29 mouse cellular contexts compared by ENCODE assay signal in genomic region chr2:87481158-87481557, GRCm38 (mm10). TPM values are rescaled to one million over a fixed set of nuclear protein-coding genes. Genes with fewer than 3 reads are reported as not detected.
DNase-seq lines count a peak whose midpoint lies in the region; TF ChIP-seq lines count a peak whose summit lies in the region.
"Had no signal": no experiment of that assay in that cellular context is flagged by ENCODE, and none has a peak within 500 bp of the region (broad histone marks: within the 10 kb centered on the region; RNA-seq: fewer than 3 reads in every experiment).

No protein-coding gene starts in this region.

- 0 out of 2 replicates have a peak, but pooled peaks cover 3% of the 10 kb centered on the region for H3K36me3 ChIP-seq in ES-Bruce4 (ENCODE audit: control insufficient read depth, insufficient read depth, low read length, poor library complexity, severe bottlenecking)
- no peaks in the 10 kb centered on the region for H3K36me3 ChIP-seq in embryonic facial prominence, embryonic 10.5 days (replicated peaks)
- H3K36me3 ChIP-seq: embryonic facial prominence, embryonic 12.5 days; forebrain, embryonic 15.5 days; G1E had no signal

- peak overlapping the region; percentile 99 for H3K27ac ChIP-seq in ES-Bruce4 (ENCODE audit: insufficient read depth, low read length)
- H3K27ac ChIP-seq in embryonic facial prominence, embryonic 10.5 days (replicated peaks), result no peak overlapping the region
- H3K27ac ChIP-seq: embryonic facial prominence, embryonic 12.5 days; forebrain, embryonic 13.5 days; forebrain, embryonic 15.5 days had no signal

- TF ChIP-seq POLR2A in ES-Bruce4 (IDR thresholded peaks at IDR 0.05; ENCODE audit: insufficient read depth, low read length), result no peak

- no peaks in the 10 kb centered on the region for H3K27me3 ChIP-seq in ES-Bruce4 (ENCODE audit: control insufficient read depth, insufficient read depth, low read length, poor library complexity, severe bottlenecking)
- no peaks in the 10 kb centered on the region for H3K27me3 ChIP-seq in embryonic facial prominence, embryonic 10.5 days (replicated peaks; ENCODE audit: low read depth, poor library complexity, severe bottlenecking)
- H3K27me3 ChIP-seq: embryonic facial prominence, embryonic 12.5 days; forebrain, embryonic 13.5 days; forebrain, embryonic 15.5 days; Patski had no signal

- peaks cover 5% of the 10 kb centered on the region; the same call in 1 of the 2 replicates for H3K9me3 ChIP-seq in ES-Bruce4 (replicated peaks; ENCODE audit: control insufficient read depth, insufficient read depth, low read length, poor library complexity, severe bottlenecking)
- H3K9me3 ChIP-seq in embryonic facial prominence, embryonic 10.5 days, result no peaks in the 10 kb centered on the region
- H3K9me3 ChIP-seq: embryonic facial prominence, embryonic 12.5 days; forebrain, embryonic 13.5 days; forebrain, embryonic 15.5 days had no signal

- H3K4me1 ChIP-seq in ES-Bruce4 (ENCODE audit: control insufficient read depth, insufficient read depth, low read length), result peaks cover 2% of the 10 kb centered on the region
- no peaks in the 10 kb centered on the region for H3K4me1 ChIP-seq in embryonic facial prominence, embryonic 10.5 days
- H3K4me1 ChIP-seq: embryonic facial prominence, embryonic 12.5 days; forebrain, embryonic 13.5 days; forebrain, embryonic 15.5 days had no signal

- 0 out of 2 replicates have a peak, but pooled peaks have one; percentile 49 for TF ChIP-seq EP300 in ES-Bruce4 (IDR thresholded peaks at IDR 0.05; ENCODE audit: insufficient read depth, low read depth, low read length)

- H3K4me3 ChIP-seq in ES-Bruce4 (ENCODE audit: low read depth, low read length), result no peak overlapping the region
- H3K4me3 ChIP-seq in embryonic facial prominence, embryonic 10.5 days, result no peak overlapping the region
- H3K4me3 ChIP-seq: embryonic facial prominence, embryonic 12.5 days; forebrain, embryonic 13.5 days; forebrain, embryonic 15.5 days had no signal

- DNase-seq in ES-CJ7 (ENCODE audit: low read depth, low spot score) (peak; percentile 94), R1 (ENCODE audit: low read depth, low spot score) (peak; percentile 94)
- no peak for DNase-seq in kidney, adult 11 months
- DNase-seq in embryonic facial prominence, embryonic 10.5 days (ENCODE audit: low spot score), result no peak
- no peak for DNase-seq in adrenal gland, postnatal 10 days
- DNase-seq: adrenal gland, adult 8-10 months; adrenal gland, postnatal 25 days; cerebellum, adult 11 months; cerebellum, adult 18-20 months; cerebellum, adult 8-10 months; cerebellum, adult 9-11 months; cerebellum, postnatal 14 days; cerebellum, postnatal 36 days; embryo, embryonic 11 days; forebrain, postnatal 0 days had no signal

- 89% methylated on average over 4 of the region's 4 CpGs for WGBS in embryonic facial prominence, embryonic 10.5 days

- TF ChIP-seq CTCF in ES-Bruce4 (IDR thresholded peaks at IDR 0.05; ENCODE audit: low read depth, low read length), result no peak

- H3K9ac ChIP-seq in ES-Bruce4 (ENCODE audit: low read depth, poor library complexity, severe bottlenecking), result 0 out of 2 replicates have a peak overlapping the region, but pooled peaks have one; percentile 37
- H3K9ac ChIP-seq: embryonic facial prominence, embryonic 12.5 days; forebrain, embryonic 13.5 days; forebrain, embryonic 15.5 days; forebrain, postnatal 0 days had no signal

RNA-seq across cellular contexts. Expression of gene Pramel7, which starts 15.7 kb away (rescaled TPM):
- not detected in 2 replicates for polyA plus RNA-seq in ES-Bruce4 (2011; ENCODE audit: insufficient read depth, insufficient read length, low read depth, missing spikeins)
- polyA plus RNA-seq in embryonic facial prominence, embryonic 10.5 days (2016; fragmentation: Nextera tagmentation; extraction: Ambion mirVana), result not detected in 2 replicates
- total RNA-seq in adrenal gland, postnatal 10 days (2021), result not detected
- total RNA-seq: adrenal gland, adult 18-20 months; adrenal gland, adult 8-10 months; adrenal gland, postnatal 25 days; adrenal gland, postnatal 4 days; common myeloid progenitor, adult 5-6 weeks; forebrain, postnatal 0 days; G1E had no signal
- polyA plus RNA-seq: activated CD4-positive, CD25-positive, alpha-beta regulatory T cell, adult 4 months; brain, embryonic 14.5 days; C2C12; embryonic facial prominence, embryonic 12.5 days; embryonic facial prominence, embryonic 14.5 days; forebrain, embryonic 11.5 days; forebrain, embryonic 13.5 days; forebrain, embryonic 15.5 days; forebrain, postnatal 0 days; G1E; Patski had no signal

RNA-seq across cellular contexts. Expression of gene Pramel6, which starts 25.2 kb away (rescaled TPM):
- polyA plus RNA-seq in ES-Bruce4 (2011; ENCODE audit: insufficient read depth, insufficient read length, low read depth, missing spikeins), result 0.76 and 1.4 TPM in 2 replicates
- polyA plus RNA-seq in embryonic facial prominence, embryonic 10.5 days (2016; fragmentation: Nextera tagmentation; extraction: Ambion mirVana), result not detected in 2 replicates
- not detected for total RNA-seq in adrenal gland, postnatal 10 days (2021)
- total RNA-seq: adrenal gland, adult 18-20 months; adrenal gland, adult 8-10 months; adrenal gland, postnatal 25 days; adrenal gland, postnatal 4 days; common myeloid progenitor, adult 5-6 weeks; forebrain, postnatal 0 days had no signal
- polyA plus RNA-seq: activated CD4-positive, CD25-positive, alpha-beta regulatory T cell, adult 4 months; brain, embryonic 14.5 days; C2C12; embryonic facial prominence, embryonic 12.5 days; embryonic facial prominence, embryonic 14.5 days; forebrain, embryonic 11.5 days; forebrain, embryonic 13.5 days; forebrain, embryonic 15.5 days; forebrain, postnatal 0 days; G1E; Patski had no signal

RNA-seq across cellular contexts. Expression of gene Olfr1126, which starts 27.4 kb away (rescaled TPM):
- polyA plus RNA-seq in ES-Bruce4 (2011; ENCODE audit: insufficient read depth, insufficient read length, low read depth, missing spikeins), result not detected in 2 replicates
- not detected in 2 replicates for polyA plus RNA-seq in embryonic facial prominence, embryonic 10.5 days (2016; fragmentation: Nextera tagmentation; extraction: Ambion mirVana)
- total RNA-seq in adrenal gland, postnatal 10 days (2021), result not detected
- total RNA-seq: adrenal gland, adult 18-20 months; adrenal gland, adult 8-10 months; adrenal gland, postnatal 25 days; adrenal gland, postnatal 4 days; common myeloid progenitor, adult 5-6 weeks; forebrain, postnatal 0 days had no signal
- polyA plus RNA-seq: activated CD4-positive, CD25-positive, alpha-beta regulatory T cell, adult 4 months; brain, embryonic 14.5 days; C2C12; embryonic facial prominence, embryonic 12.5 days; embryonic facial prominence, embryonic 14.5 days; forebrain, embryonic 11.5 days; forebrain, embryonic 13.5 days; forebrain, embryonic 15.5 days; forebrain, postnatal 0 days; G1E; Patski had no signal

RNA-seq across cellular contexts. Expression of gene Olfr153, which starts 50.4 kb away (rescaled TPM):
- polyA plus RNA-seq in ES-Bruce4 (2011; ENCODE audit: insufficient read depth, insufficient read length, low read depth, missing spikeins), result not detected in 2 replicates
- polyA plus RNA-seq in embryonic facial prominence, embryonic 10.5 days (2016; fragmentation: Nextera tagmentation; extraction: Ambion mirVana), result not detected in 2 replicates
- total RNA-seq in adrenal gland, postnatal 10 days (2021), result not detected
- total RNA-seq: adrenal gland, adult 18-20 months; adrenal gland, adult 8-10 months; adrenal gland, postnatal 25 days; adrenal gland, postnatal 4 days; common myeloid progenitor, adult 5-6 weeks; forebrain, postnatal 0 days had no signal
- polyA plus RNA-seq: activated CD4-positive, CD25-positive, alpha-beta regulatory T cell, adult 4 months; brain, embryonic 14.5 days; C2C12; embryonic facial prominence, embryonic 12.5 days; embryonic facial prominence, embryonic 14.5 days; forebrain, embryonic 11.5 days; forebrain, embryonic 13.5 days; forebrain, embryonic 15.5 days; forebrain, postnatal 0 days; G1E; Patski had no signal

RNA-seq across cellular contexts. Expression of gene Olfr1124, which starts 51.1 kb away (rescaled TPM):
- not detected in 2 replicates for polyA plus RNA-seq in ES-Bruce4 (2011; ENCODE audit: insufficient read depth, insufficient read length, low read depth, missing spikeins)
- polyA plus RNA-seq in embryonic facial prominence, embryonic 10.5 days (2016; fragmentation: Nextera tagmentation; extraction: Ambion mirVana), result 0.06 and 0.14 TPM in 2 replicates
- total RNA-seq in adrenal gland, postnatal 10 days (2021), result not detected
- total RNA-seq: adrenal gland, adult 18-20 months; adrenal gland, adult 8-10 months; adrenal gland, postnatal 25 days; adrenal gland, postnatal 4 days; common myeloid progenitor, adult 5-6 weeks; forebrain, postnatal 0 days had no signal
- polyA plus RNA-seq: brain, embryonic 14.5 days; C2C12; forebrain, embryonic 15.5 days; G1E; Patski had no signal

Comparison
In these comparisons a context has a peak if more than half of its experiments do, and no peak if none do; other contexts are left out.
1. DNase-seq: peak in ES-CJ7 (single experiment) and R1 (single experiment); none in kidney, adult 11 months (single experiment), embryonic facial prominence, embryonic 10.5 days (single experiment) and adrenal gland, postnatal 10 days (single experiment).